Mouse (Mus musculus): ENCODE measurements around the gene Tmem94. TPM values are rescaled to one million over a fixed set of nuclear protein-coding genes. Genes with fewer than 3 reads are reported as not detected.
A peak's percentile ranks its signal among the peaks of the same experiment; 100 is the strongest.

Gene Tmem94
- polyA plus RNA-seq, 1 experiment = 23.0 TPM

GRCm38 (mm10) chr11:115810377-115810776 lies 45.1 kb downstream of the Tmem94 start:
- Histone ChIP-seq H3K4me3 (ENCODE audit: insufficient read depth, low read depth, low read length) (peak overlapping the region; percentile 97), H3K4me1 (ENCODE audit: control insufficient read depth, insufficient read depth, insufficient read length, low read length) (peaks cover 13% of the 10 kb centered on the region), H3K27ac (replicated peaks; ENCODE audit: low read depth, low read length) (peak overlapping the region; percentile 96)

- Histone ChIP-seq H3K4me1 (ENCODE audit: control insufficient read depth, insufficient read depth, insufficient read length, low read length) (peaks cover 11% of the 10 kb centered on the region), H3K4me3 (ENCODE audit: insufficient read depth, low read depth, low read length) (peak overlapping the region; percentile 97), H3K27ac (replicated peaks; ENCODE audit: low read depth, low read length) (peak overlapping the region; percentile 96)
These were observed 46.3 kb downstream of the Tmem94 start for GRCm38 (mm10) chr11:115811381-115812093.

DNA sequence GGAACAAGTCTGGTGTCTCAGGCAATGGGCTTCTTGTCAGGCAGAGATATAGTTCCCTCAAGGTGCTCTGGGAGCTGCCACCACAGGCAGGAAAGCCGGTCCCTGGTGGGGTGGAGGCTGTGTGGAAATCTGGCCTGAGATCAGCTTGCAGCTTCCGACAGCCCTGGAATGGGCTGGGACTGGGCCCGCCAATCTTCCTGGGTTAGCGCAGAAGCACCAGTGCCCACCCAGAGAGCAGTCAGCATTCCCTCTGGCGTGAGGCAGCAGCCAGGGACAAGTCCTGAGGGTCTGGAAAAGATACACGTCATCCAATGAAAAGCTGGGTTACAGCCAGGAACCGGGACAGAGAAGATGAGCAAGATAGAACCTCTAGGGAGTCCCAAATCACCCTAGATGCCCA lies 46.9 kb downstream of the Tmem94 start:
- Histone ChIP-seq H3K4me3 (ENCODE audit: insufficient read depth, low read depth, low read length) (peak overlapping the region; percentile 97), H3K4me1 (ENCODE audit: control insufficient read depth, insufficient read depth, insufficient read length, low read length) (peaks cover 11% of the 10 kb centered on the region), H3K27ac (replicated peaks; ENCODE audit: low read depth, low read length) (peak overlapping the region; percentile 96)

DNA sequence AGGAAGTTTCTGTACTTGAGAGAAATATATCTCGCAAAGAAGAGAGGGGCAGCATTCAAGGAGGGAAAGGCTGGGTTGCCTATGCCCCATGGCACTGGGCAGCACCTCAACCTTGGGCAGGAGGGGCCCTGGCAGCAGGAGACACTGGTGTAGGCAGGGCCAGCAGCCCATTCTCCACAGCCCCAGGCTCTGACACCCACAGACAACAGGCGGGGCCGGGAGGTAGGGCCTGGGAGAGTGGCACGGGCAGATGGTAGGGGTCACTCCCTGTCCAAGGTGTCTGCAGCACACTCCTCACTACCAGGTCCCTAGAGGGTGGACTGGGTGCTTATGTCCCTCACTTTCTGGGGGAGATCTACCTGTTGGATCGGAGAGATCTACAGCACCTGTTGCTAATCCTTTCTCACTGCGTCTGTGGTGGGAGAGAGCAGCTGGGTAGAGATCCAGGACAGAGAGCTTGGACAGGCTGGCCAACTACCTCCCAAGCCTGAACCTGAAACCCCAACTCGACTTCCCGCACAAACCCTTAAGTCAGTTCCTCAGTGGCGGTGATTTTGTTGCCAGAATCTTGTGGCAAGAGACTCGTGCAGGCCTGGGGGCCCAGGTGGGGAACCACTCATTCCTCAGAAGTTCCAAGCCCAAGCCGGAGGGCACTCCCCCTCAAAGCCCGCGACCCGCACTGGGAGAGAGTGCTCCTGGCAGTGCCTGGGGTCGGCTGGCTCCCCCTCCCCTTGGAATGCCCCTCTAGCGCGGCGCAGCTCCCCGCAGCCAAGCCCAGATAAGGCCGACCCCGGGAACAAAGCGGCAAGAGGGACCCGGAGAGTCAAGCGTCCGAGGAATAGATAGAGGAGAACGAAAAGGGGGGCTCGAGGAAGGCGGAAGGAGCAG lies 47.5 kb downstream of the Tmem94 start:
- Histone ChIP-seq H3K4me1 (ENCODE audit: control insufficient read depth, insufficient read depth, insufficient read length, low read length) (peaks cover 10% of the 10 kb centered on the region), H3K4me3 (ENCODE audit: insufficient read depth, low read depth, low read length) (peak overlapping the region; percentile 97), H3K27ac (replicated peaks; ENCODE audit: low read depth, low read length) (peak overlapping the region; percentile 84)

DNA sequence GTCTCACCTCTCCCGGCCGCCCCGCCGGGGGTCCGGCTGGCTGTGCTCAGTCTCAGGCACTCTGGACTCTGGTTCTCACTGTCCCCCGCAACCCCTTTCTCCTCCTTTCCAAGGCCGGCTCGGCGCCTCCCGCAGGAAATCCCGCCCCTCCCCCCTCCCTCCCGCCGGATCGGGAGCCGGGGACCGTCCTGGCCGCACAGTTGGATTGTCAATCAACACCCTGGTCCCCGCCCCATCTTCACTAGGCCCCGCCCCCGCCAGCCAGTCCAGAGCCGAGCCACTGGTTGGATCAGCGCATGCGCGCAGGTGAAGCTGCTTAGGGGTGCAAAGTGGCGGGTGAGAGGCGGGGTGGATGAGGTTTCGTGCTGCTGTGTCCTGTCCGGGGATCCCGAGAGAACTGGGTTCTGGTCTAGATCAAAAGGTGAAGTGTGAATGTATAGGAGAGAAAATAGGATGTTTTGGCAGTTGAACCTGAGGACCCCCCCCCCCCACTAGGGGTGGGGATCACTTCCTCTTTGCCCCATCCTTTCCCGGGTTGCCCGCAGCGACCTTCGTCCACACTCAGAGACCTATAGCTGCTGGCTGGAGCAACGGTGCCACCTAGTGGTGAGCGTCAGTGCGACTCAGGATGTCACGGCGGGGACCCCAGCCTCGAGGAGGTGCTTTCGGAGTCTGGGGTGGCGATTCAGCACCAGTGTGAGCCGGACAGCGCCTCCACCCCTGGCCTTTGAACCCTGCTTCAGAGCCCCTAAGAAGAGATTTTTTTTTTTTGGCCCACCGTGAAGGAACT lies 48.5 kb downstream of the Tmem94 start, which contains the start of gene Caskin2:
Gene Caskin2 (minus strand): TSS at position 133 of the 790 bp plus-strand sequence.
- Histone ChIP-seq H3K27ac (replicated peaks; ENCODE audit: low read depth, low read length) (peak within 1 kb of the TSS; percentile 84), H3K4me3 (ENCODE audit: insufficient read depth, low read depth, low read length) (peak within 1 kb of the TSS; percentile 97), H3K4me1 (ENCODE audit: control insufficient read depth, insufficient read depth, insufficient read length, low read length) (peaks cover under 1% of the 10 kb centered on the region)

DNA sequence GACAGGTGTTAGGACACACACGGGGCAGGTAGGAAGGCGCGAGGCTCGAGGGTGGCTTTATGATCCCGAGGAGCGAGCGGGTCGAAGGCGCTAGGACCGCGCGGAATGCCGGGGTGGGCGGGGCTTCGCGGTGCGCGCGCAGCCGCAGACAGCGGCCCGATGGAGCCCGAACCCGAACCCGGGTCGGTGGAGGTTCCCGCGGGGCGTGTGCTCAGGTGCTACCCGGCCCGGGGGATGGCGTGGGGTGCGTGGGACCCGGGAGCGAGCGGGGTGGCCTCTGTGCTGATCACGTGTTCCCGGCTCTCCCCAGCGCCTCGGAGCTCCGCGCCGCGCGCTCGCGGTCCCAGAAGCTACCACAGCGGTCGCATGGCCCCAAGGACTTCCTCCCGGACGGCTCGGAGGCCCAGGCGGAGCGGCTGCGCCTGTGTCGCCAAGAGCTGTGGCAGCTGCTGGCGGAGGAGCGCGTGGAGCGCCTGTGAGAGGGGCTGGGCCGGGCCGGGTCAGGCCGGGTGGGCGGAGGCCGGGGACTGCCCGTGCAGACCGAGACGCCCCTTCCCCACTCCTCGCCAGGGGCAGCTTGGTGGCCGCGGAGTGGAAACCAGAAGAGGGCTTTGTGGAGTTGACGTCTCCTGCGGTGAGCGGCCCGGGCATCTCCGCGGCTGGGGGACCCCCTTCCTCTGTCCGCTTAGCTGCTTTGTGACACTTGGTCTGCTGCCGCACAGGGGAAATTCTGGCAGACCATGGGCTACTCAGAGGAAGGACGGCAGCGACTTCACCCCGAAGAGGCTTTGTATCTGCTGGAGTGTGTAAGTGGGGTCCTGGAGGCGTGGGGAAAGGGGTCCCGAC lies 49.6 kb downstream of the Tmem94 start, which contains the start of gene Tsen54:
Gene Tsen54 (plus strand): TSS at position 120 of the 846 bp plus-strand sequence.
- Histone ChIP-seq H3K4me3 (ENCODE audit: insufficient read depth, low read depth, low read length) (peak within 1 kb of the TSS; percentile 91), H3K27ac (replicated peaks; ENCODE audit: low read depth, low read length) (peak within 1 kb of the TSS; percentile 53), H3K4me1 (ENCODE audit: control insufficient read depth, insufficient read depth, insufficient read length, low read length) (no peaks in the 10 kb centered on the region; the same call in 1 of the 2 replicates)

DNA sequence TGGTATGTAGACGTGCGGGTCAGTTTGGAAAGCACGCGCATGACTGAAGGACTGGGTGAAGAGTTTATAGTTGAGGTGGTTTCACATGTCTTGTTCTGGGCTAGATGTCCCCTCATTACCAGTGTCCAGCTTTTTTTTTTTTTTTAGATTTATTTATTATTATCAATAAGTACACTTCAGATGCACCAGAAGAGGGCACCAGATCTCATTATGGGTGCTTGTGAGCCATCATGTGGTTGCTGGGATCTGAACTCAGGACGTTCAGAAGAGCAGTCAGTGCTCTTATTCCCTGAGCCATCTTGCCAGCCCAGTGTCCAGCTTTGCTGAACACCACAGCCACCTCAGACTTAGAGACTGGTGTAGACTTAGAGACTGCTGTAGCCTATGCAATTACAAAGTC lies 52.1 kb downstream of the Tmem94 start:
- no peak overlapping the region for H3K27ac ChIP-seq (replicated peaks; ENCODE audit: low read depth, low read length)
- no peaks in the 10 kb centered on the region for H3K4me1 ChIP-seq (ENCODE audit: control insufficient read depth, insufficient read depth, insufficient read length, low read length)
- H3K4me3 ChIP-seq (ENCODE audit: insufficient read depth, low read depth, low read length) = no peak overlapping the region

DNA sequence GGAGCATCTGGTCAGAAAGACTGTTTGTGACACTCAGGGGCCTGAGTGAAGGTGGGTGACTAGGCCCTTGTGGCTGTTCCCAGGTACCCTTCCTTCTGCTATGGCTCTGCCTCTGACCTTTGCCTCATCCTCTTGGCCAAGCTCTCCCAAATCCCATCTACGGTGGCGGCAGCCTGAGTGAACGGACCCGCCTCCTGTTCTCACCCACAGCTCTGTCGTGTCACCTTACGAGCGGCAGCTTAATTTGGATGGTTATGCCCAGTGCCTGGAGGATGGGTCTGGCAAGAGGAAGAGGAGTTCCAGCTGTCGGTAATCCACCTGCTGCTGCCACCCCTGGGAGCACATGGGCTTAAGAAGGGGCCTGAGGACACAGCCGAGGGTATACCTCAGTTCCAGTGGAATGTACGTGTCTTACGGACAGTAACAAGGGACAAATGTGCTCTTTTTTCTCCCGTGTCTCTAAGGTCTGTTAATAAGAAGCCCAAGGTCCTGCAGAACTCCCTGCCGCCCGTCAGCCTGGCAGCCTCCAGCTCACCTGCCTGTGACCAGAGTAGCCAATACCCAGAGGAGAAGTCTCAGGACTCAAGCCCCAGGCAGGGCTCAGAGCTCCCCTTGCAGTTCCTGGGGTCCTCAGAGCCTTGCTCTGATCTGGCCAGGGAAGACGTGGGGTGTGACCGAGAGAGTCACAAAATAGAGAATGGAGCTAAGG lies 54.8 kb downstream of the Tmem94 start:
- peaks cover 3% of the 10 kb centered on the region; the same call in 1 of the 2 replicates for H3K4me1 ChIP-seq (ENCODE audit: control insufficient read depth, insufficient read depth, insufficient read length, low read length)
- H3K27ac ChIP-seq (replicated peaks; ENCODE audit: low read depth, low read length) = no peak overlapping the region
- H3K4me3 ChIP-seq (ENCODE audit: insufficient read depth, low read depth, low read length) = no peak overlapping the region

GRCm38 (mm10) chr11:115821001-115821400 lies 55.8 kb downstream of the Tmem94 start:
- no peak overlapping the region for H3K4me3 ChIP-seq (ENCODE audit: insufficient read depth, low read depth, low read length)
- H3K27ac ChIP-seq (replicated peaks; ENCODE audit: low read depth, low read length) = no peak overlapping the region
- H3K4me1 ChIP-seq (ENCODE audit: control insufficient read depth, insufficient read depth, insufficient read length, low read length) = peaks cover 3% of the 10 kb centered on the region; the same call in 1 of the 2 replicates

DNA sequence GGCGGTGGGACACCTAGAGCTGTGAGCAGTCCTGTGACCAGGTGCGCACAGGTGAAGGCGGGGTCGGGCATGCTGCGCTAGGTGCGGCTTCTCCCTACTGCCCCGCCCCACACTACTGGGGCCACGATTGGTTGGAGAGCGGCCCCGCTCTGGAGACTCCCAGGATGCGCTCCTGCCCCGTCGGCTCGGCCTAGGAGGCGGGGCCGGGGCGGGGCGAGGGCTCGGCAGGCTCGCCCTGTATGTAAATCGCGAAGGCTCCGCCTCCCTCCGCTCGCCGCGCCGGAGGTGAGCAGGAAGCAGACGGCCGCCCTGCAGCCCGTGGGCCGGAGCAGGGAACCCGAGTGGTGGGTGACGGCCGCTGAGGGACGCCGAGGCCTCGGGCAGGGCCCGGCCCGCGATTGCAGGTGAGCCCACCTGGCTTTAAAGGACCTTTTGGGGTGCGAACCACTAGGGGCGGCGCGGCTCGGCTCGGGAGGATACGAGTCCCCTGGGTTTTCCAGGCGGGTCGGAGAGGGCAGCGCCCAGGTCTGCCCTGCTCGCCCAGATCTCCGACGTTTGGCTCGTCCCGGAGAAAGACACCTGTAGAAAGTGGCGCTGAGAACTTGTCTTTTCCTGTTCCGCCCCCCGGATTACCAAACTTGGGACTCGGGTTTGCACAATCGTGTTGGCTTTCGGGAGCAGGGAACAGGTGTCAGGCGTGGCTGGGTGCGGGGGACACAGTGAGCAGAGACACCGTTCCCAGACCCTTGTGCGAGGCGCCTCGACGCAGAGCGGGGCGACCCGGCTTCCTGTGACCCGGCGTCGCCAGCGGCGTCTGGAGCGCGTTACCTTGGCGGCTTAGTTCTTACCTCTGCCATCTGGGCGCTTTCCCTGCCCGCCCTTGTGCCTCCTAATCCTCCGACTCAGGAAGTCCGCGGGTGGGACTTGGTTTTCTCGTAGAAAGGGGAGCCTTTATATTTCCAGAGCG lies 58.8 kb downstream of the Tmem94 start, which contains the start of gene Llgl2:
Gene Llgl2 (plus strand): TSS at position 276 of the 967 bp plus-strand sequence.
- Histone ChIP-seq H3K27ac (replicated peaks; ENCODE audit: low read depth, low read length) (no peak within 1 kb of the TSS), H3K4me3 (ENCODE audit: insufficient read depth, low read depth, low read length) (peak within 1 kb of the TSS; percentile 84), H3K4me1 (ENCODE audit: control insufficient read depth, insufficient read depth, insufficient read length, low read length) (peaks cover 3% of the 10 kb centered on the region; the same call in 1 of the 2 replicates)

- peaks cover 3% of the 10 kb centered on the region; the same call in 1 of the 2 replicates for H3K4me1 ChIP-seq (ENCODE audit: control insufficient read depth, insufficient read depth, insufficient read length, low read length)
- H3K4me3 ChIP-seq (ENCODE audit: insufficient read depth, low read depth, low read length) = peak overlapping the region; percentile 84
- H3K27ac ChIP-seq (replicated peaks; ENCODE audit: low read depth, low read length) = no peak overlapping the region
These were observed 59.6 kb downstream of the Tmem94 start for GRCm38 (mm10) chr11:115824813-115825212.

GRCm38 (mm10) chr11:115826487-115826886 lies 61.3 kb downstream of the Tmem94 start:
- peaks cover 3% of the 10 kb centered on the region; the same call in 1 of the 2 replicates for H3K4me1 ChIP-seq (ENCODE audit: control insufficient read depth, insufficient read depth, insufficient read length, low read length)
- H3K4me3 ChIP-seq (ENCODE audit: insufficient read depth, low read depth, low read length) = no peak overlapping the region
- no peak overlapping the region for H3K27ac ChIP-seq (replicated peaks; ENCODE audit: low read depth, low read length)
